Mouse (Mus musculus): ENCODE results near the gene Tspan31. TPM values are rescaled to one million over a fixed set of nuclear protein-coding genes. Genes with fewer than 3 reads are reported as not detected.

Gene Tspan31
- polyA plus RNA-seq, 1 experiment from 2014 or later = 224 TPM

DNA sequence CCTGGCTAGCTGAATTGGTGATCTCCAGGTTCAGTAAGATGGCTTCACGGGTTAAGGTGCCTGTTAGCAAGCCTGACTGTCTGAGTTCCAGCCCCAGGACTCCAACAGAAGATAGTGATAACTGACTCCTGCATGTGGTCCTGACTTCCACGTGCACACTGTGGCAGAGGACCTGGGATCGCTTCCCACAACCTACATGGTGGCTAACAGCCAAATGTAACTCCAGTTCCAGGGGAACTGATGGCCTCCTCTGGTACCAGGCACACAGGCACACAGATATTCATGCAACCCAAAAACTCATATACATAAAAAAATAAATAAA, 38.2 kb upstream of the Tspan31 start:
- Histone ChIP-seq H3K36me3 (replicated peaks; ENCODE audit: insufficient read depth, low read length) (peaks cover 24% of the 10 kb centered on the region), H3K4me3 (ENCODE audit: low read depth, low read length) (no peak overlapping the region), H3K27me3 (ENCODE audit: insufficient read depth, low read length) (no peaks in the 10 kb centered on the region), H3K27ac (ENCODE audit: low read depth) (0 out of 2 replicates have a peak overlapping the region, but pooled peaks have one; percentile 6), H3K4me1 (ENCODE audit: insufficient read depth) (peaks cover 7% of the 10 kb centered on the region), H3K4me2 (ENCODE audit: low read depth, low read length) (no peak overlapping the region), H3K9ac (replicated peaks) (no peak overlapping the region), H3K9me3 (ENCODE audit: low read length) (no peaks in the 10 kb centered on the region)
- TF ChIP-seq CTCF (IDR thresholded peaks at IDR 0.05; ENCODE audit: low read depth) = no peak
- TF ChIP-seq EP300 (IDR thresholded peaks at IDR 0.05; ENCODE audit: low read depth) = no peak
- peak; percentile 11; the same call in 1 of the 2 replicates for ATAC-seq
- WGBS (ENCODE audit: insufficient replicate concordance) = 30% methylated on average over 3 of the region's 3 CpGs
- no peak for DNase-seq

DNA sequence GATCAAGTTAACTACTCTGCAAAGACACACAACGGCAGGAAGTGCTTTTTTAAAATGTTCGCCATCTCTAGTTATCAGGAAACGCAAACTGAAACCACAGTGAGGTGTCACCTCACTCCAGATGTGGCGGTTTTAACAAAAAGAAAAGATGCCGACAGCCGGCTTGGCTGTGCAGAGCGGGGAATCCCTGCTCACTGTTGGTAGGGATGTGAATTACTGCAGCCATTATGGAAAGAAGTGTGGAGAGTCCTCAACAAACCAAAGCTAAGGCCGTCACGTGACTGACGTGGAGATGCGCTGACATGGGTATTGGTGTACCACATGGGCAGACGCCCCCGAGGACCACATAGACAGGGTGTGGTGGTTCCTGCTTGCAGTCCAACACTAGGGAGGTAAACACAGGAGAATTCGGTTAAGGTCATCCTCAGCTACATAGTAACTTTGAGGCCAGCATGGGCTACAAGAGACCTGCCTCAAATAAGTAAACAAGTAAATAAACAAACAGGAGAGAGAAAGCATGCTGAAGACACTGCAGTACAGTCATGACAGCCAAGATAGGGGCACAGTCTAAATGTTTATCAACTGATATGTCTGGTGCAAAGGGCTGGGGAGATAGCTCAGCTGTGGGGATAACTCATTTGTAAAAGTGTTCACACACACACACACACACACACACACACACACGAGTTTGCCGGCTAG, 37.6 kb upstream of the Tspan31 start:
- H3K9me3 ChIP-seq (ENCODE audit: low read length) = no peaks in the 10 kb centered on the region
- ATAC-seq = peak; percentile 39
- 47% methylated on average over 16 of the region's 16 CpGs for WGBS (ENCODE audit: insufficient replicate concordance)
- peaks cover 21% of the 10 kb centered on the region for H3K36me3 ChIP-seq (replicated peaks; ENCODE audit: insufficient read depth, low read length)
- H3K27me3 ChIP-seq (ENCODE audit: insufficient read depth, low read length) = no peaks in the 10 kb centered on the region
- H3K4me2 ChIP-seq (ENCODE audit: low read depth, low read length) = peak overlapping the region; percentile 46
- H3K9ac ChIP-seq (replicated peaks) = no peak overlapping the region; the same call in 1 of the 2 replicates
- no peak overlapping the region for H3K4me3 ChIP-seq (ENCODE audit: low read depth, low read length)
- 0 out of 2 replicates have a peak overlapping the region, but pooled peaks have one; percentile 6 for H3K27ac ChIP-seq (ENCODE audit: low read depth)
- TF ChIP-seq CTCF (IDR thresholded peaks at IDR 0.05; ENCODE audit: low read depth) (no peak), EP300 (IDR thresholded peaks at IDR 0.05; ENCODE audit: low read depth) (no peak)
- DNase-seq = no peak
- peaks cover 7% of the 10 kb centered on the region for H3K4me1 ChIP-seq (ENCODE audit: insufficient read depth)

DNA sequence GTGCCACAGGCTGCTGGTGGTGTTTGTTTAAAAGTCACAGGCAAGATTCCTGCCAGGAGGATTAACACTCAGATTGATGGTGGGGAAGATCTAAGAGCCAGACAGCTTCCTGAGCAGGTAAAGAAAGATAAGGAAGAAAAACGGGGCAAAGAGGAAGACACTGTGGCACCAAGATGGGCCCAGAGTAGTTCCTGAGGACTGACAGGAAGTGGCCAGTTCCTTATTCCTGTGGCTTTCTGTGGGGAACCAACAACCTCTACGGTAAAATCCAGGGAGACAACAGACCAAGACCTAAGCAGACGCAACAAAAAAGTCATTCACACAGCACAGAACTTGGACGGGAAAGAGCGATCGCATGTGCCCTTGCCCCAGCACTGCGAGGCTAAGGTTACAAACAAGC, 33.6 kb upstream of the Tspan31 start:
- H3K27me3 ChIP-seq (ENCODE audit: insufficient read depth, low read length) = no peaks in the 10 kb centered on the region
- H3K27ac ChIP-seq (ENCODE audit: low read depth) = peak overlapping the region; percentile 57; the same call in 1 of the 2 replicates
- H3K36me3 ChIP-seq (replicated peaks; ENCODE audit: insufficient read depth, low read length) = peaks cover 32% of the 10 kb centered on the region
- no peak overlapping the region for H3K9ac ChIP-seq (replicated peaks)
- WGBS (ENCODE audit: insufficient replicate concordance) = 34% methylated on average over 7 of the region's 7 CpGs
- no peak overlapping the region for H3K4me2 ChIP-seq (ENCODE audit: low read depth, low read length)
- no peaks in the 10 kb centered on the region for H3K9me3 ChIP-seq (ENCODE audit: low read length)
- H3K4me1 ChIP-seq (ENCODE audit: insufficient read depth) = peaks cover 18% of the 10 kb centered on the region
- DNase-seq (no peak), ATAC-seq (no peak)
- TF ChIP-seq EP300 (IDR thresholded peaks at IDR 0.05; ENCODE audit: low read depth) (no peak), CTCF (IDR thresholded peaks at IDR 0.05; ENCODE audit: low read depth) (no peak)
- H3K4me3 ChIP-seq (ENCODE audit: low read depth, low read length) = no peak overlapping the region

DNA sequence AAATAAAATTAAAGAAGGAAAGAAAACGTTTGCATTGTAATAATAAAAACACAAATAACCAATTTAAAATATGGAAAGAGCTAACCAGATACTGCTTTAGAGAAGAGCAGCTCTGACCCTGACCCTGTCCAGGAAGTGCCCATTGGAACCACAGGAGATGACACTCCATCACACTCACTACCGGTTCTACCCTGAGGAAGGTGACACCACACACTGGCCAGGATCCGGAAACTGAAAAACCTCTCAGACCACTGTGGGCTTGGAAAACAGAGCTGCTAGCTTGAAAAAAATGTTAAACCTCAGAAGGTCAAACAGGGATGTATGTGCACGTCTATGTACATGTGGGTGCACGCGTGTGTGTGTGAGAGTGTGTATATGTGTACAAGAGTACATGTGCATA, 31.1 kb upstream of the Tspan31 start:
- no peaks in the 10 kb centered on the region for H3K9me3 ChIP-seq (ENCODE audit: low read length)
- peaks cover 14% of the 10 kb centered on the region for H3K4me1 ChIP-seq (ENCODE audit: insufficient read depth)
- ATAC-seq (no peak), DNase-seq (no peak)
- WGBS (ENCODE audit: insufficient replicate concordance) = 62% methylated on average over 6 of the region's 6 CpGs
- H3K4me2 ChIP-seq (ENCODE audit: low read depth, low read length) = no peak overlapping the region
- H3K9ac ChIP-seq (replicated peaks) = no peak overlapping the region
- no peak for TF ChIP-seq EP300 (IDR thresholded peaks at IDR 0.05; ENCODE audit: low read depth)
- H3K27me3 ChIP-seq (ENCODE audit: insufficient read depth, low read length) = no peaks in the 10 kb centered on the region
- peak overlapping the region; percentile 44; the same call in 1 of the 2 replicates for H3K27ac ChIP-seq (ENCODE audit: low read depth)
- H3K4me3 ChIP-seq (ENCODE audit: low read depth, low read length) = no peak overlapping the region
- peaks cover 43% of the 10 kb centered on the region for H3K36me3 ChIP-seq (replicated peaks; ENCODE audit: insufficient read depth, low read length)

DNA sequence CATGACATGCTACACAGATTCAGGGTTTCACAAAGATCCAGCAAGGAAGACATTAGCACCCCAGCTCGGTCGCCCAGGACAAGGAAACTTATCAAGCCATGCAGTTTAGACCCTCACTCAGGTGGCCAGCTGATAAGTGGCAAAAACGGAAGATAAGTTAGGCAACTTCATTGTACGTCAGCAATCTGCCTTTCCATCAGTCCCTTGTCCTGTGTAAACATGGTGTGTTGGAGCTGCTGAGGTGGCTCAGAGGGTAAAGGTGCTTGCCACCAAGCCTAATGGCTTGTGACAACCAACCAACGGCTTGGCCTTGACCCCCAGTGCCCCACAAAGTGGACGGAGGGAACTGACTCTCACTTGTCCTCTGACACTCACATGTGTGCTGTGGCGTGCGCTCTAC, 30.4 kb upstream of the Tspan31 start:
- Histone ChIP-seq H3K9ac (replicated peaks) (no peak overlapping the region), H3K4me3 (ENCODE audit: low read depth, low read length) (no peak overlapping the region), H3K9me3 (ENCODE audit: low read length) (no peaks in the 10 kb centered on the region), H3K27ac (ENCODE audit: low read depth) (peak overlapping the region; percentile 44; the same call in 1 of the 2 replicates), H3K4me1 (ENCODE audit: insufficient read depth) (peaks cover 14% of the 10 kb centered on the region), H3K36me3 (replicated peaks; ENCODE audit: insufficient read depth, low read length) (peaks cover 50% of the 10 kb centered on the region), H3K27me3 (ENCODE audit: insufficient read depth, low read length) (no peaks in the 10 kb centered on the region), H3K4me2 (ENCODE audit: low read depth, low read length) (no peak overlapping the region)
- ATAC-seq (peak; percentile 78), DNase-seq (no peak)
- WGBS (ENCODE audit: insufficient replicate concordance) = 42% methylated on average over 8 of the region's 8 CpGs
- TF ChIP-seq EP300 (IDR thresholded peaks at IDR 0.05; ENCODE audit: low read depth) (peak; percentile 82; the same call in 1 of the 2 replicates), CTCF (IDR thresholded peaks at IDR 0.05; ENCODE audit: low read depth) (no peak)

DNA sequence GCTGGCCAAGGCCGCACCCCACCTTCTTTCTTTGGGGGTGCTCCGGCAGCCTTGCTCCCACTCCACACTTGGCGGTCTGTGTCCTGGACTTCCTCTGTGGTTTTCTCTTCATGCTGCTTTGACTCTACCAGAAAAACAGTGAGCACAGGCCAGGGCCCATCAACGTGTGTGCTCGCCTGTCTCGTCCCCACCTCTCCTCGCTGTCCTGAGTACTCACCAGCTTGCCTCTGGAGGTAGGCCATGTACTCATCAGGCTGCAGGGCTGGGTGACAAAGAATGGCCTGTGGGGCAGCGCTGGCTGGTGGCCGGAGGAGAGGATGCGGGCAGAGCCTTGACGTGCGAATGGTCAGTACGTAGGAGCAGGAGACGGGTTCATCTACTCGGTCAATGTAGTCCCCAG, 29.8 kb upstream of the Tspan31 start:
- TF ChIP-seq CTCF (IDR thresholded peaks at IDR 0.05; ENCODE audit: low read depth) (no peak), EP300 (IDR thresholded peaks at IDR 0.05; ENCODE audit: low read depth) (no peak)
- Histone ChIP-seq H3K4me3 (ENCODE audit: low read depth, low read length) (no peak overlapping the region), H3K36me3 (replicated peaks; ENCODE audit: insufficient read depth, low read length) (peaks cover 53% of the 10 kb centered on the region)

More for the DNA sequence above, 29.8 kb upstream of the Tspan31 start:
- no peak overlapping the region for H3K9ac ChIP-seq (replicated peaks)
- ATAC-seq (peak; percentile 14), DNase-seq (no peak)
- 72% methylated on average over 15 of the region's 15 CpGs for WGBS (ENCODE audit: insufficient replicate concordance)
- no peaks in the 10 kb centered on the region for H3K27me3 ChIP-seq (ENCODE audit: insufficient read depth, low read length)
- peaks cover 17% of the 10 kb centered on the region for H3K4me1 ChIP-seq (ENCODE audit: insufficient read depth)
- no peaks in the 10 kb centered on the region for H3K9me3 ChIP-seq (ENCODE audit: low read length)
- no peak overlapping the region for H3K4me2 ChIP-seq (ENCODE audit: low read depth, low read length)
- H3K27ac ChIP-seq (ENCODE audit: low read depth) = no peak overlapping the region

Data from liver, postnatal 0 days (tissue).